Mouse (Mus musculus) limb, embryonic 11.5 days (tissue): ENCODE measurements at regions not wholly inside any gene's neighbourhood (a gene's known extent, or its start where the extent isn't known, plus 50 kb on each side); places are given as distances from the start of the nearest gene placed in this dataset.

ENCODE experiments used
- ATAC-seq: fragments of 200-750 bp; cut with Nextera tagmentation; 2 replicates; pipeline ENCODE4 v1.8.0; 2017; ENCODE audit warnings: low read depth; ENCODE audit not compliant: insufficient number of reproducible peaks, low FRiP score, low TSS enrichment
- DNase-seq: peaks from one replicate; pipeline ENCODE4 v3.0.0-alpha.2; 2015; ENCODE audit warnings: low spot score
- H3K27ac ChIP-seq: fragments of 300-500 bp; sonication (generic); replicated peaks from 2 replicates; pipeline ENCODE4 v1.5.1; 2014; ENCODE audit warnings: low read depth, mild to moderate bottlenecking, low read length
- H3K27me3 ChIP-seq: fragments of 300-500 bp; sonication (generic); 2 replicates; pipeline ENCODE4 v1.6.1; 2014; ENCODE audit warnings: mild to moderate bottlenecking, low read length, mixed read lengths; ENCODE audit not compliant: control insufficient read depth, insufficient read depth
- H3K36me3 ChIP-seq: fragments of 300-500 bp; sonication (generic); 2 replicates; pipeline ENCODE4 v1.6.1; 2014; ENCODE audit warnings: mild to moderate bottlenecking, low read length, moderate library complexity, mixed read lengths; ENCODE audit not compliant: control insufficient read depth, insufficient read depth
- H3K4me1 ChIP-seq: fragments of 300-500 bp; sonication (generic); 2 replicates; pipeline ENCODE4 v1.6.1; 2014; ENCODE audit warnings: low read length, mixed read lengths; ENCODE audit not compliant: control insufficient read depth, insufficient read depth
- H3K4me2 ChIP-seq: fragments of 300-500 bp; sonication (generic); 2 replicates; pipeline ENCODE4 v1.6.1; 2014; ENCODE audit warnings: low read depth, mild to moderate bottlenecking, moderate library complexity; ENCODE audit not compliant: severe bottlenecking
- H3K4me3 ChIP-seq: fragments of 300-500 bp; sonication (generic); 2 replicates; pipeline ENCODE4 v1.5.1; 2014; ENCODE audit warnings: low read depth, low read length
- H3K9ac ChIP-seq: fragments of 300-500 bp; sonication (generic); 2 replicates; pipeline ENCODE4 v1.6.1; 2014; ENCODE audit warnings: mild to moderate bottlenecking, low read length
- H3K9me3 ChIP-seq: fragments of 300-500 bp; sonication (generic); 2 replicates; pipeline ENCODE4 v1.6.1; 2016; ENCODE audit warnings: low read length; ENCODE audit not compliant: control insufficient read depth
- WGBS: fragments of 180-500 bp; shearing (Covaris S2); extraction: QIAGEN DNeasy Blood & Tissue Kit; methylation state at CpG from one replicate; pipeline ENCODE4 v1.1.7; 2014; 5-methylcytosine and 5-hydroxymethylcytosine counted together

GRCm38 (mm10) chr8:8562268-8562667, 98.8 kb downstream of the Efnb2 start:
- ATAC-seq (no peak), DNase-seq (no peak)
- Histone ChIP-seq H3K27ac (no peak overlapping the region), H3K27me3 (no peaks in the 10 kb centered on the region), H3K4me2 (no peak overlapping the region), H3K4me1 (no peaks in the 10 kb centered on the region), H3K4me3 (no peak overlapping the region), H3K9ac (no peak overlapping the region), H3K36me3 (no peaks in the 10 kb centered on the region), H3K9me3 (no peaks in the 10 kb centered on the region)
- WGBS, result 80% methylated on average over 7 of the region's 7 CpGs

GRCm38 (mm10) chr8:8558050-8558449, 103.0 kb downstream of the Efnb2 start:
- Histone ChIP-seq H3K4me2 (no peak overlapping the region), H3K36me3 (no peaks in the 10 kb centered on the region), H3K27ac (no peak overlapping the region), H3K27me3 (no peaks in the 10 kb centered on the region), H3K4me1 (no peaks in the 10 kb centered on the region), H3K9ac (no peak overlapping the region), H3K9me3 (no peaks in the 10 kb centered on the region), H3K4me3 (no peak overlapping the region)
- WGBS, result 81% methylated on average over 7 of the region's 7 CpGs
- ATAC-seq (no peak), DNase-seq (no peak)

DNA sequence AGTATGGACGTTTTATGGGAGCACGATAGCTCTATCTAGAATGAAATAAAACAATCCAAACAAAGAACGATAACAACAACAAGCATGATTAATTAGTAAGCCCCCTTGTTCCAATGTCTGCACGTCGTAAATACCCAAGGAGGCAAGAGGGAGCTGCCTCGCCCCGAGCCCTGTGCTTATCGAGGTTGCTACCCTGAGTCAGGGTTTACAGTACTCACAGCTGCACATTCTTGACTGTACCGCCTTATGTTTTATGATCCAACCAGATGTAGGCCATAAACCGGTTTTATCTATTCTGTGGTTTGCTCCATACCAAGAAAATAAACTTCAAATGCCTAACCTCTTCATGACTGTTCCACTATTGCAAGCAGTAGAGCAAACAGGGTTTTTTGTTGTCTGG, 104.9 kb downstream of the Efnb2 start:
- Histone ChIP-seq H3K4me2 (no peak overlapping the region), H3K9ac (no peak overlapping the region), H3K27me3 (no peaks in the 10 kb centered on the region), H3K27ac (no peak overlapping the region), H3K4me1 (no peaks in the 10 kb centered on the region), H3K4me3 (no peak overlapping the region), H3K9me3 (no peaks in the 10 kb centered on the region), H3K36me3 (no peaks in the 10 kb centered on the region)
- WGBS, result 50% methylated on average over 10 of the region's 10 CpGs
- no peak for ATAC-seq
- no peak for DNase-seq

- Histone ChIP-seq H3K27ac (no peak overlapping the region), H3K36me3 (no peaks in the 10 kb centered on the region), H3K9me3 (no peaks in the 10 kb centered on the region), H3K4me2 (no peak overlapping the region), H3K4me3 (no peak overlapping the region), H3K4me1 (no peaks in the 10 kb centered on the region), H3K9ac (no peak overlapping the region), H3K27me3 (no peaks in the 10 kb centered on the region)
- DNase-seq, result no peak
- ATAC-seq, result no peak
- WGBS, result 85% methylated on average over 5 of the region's 5 CpGs
These were observed 106.4 kb downstream of the Efnb2 start for GRCm38 (mm10) chr8:8554691-8555090.

- no peak for ATAC-seq
- H3K9me3 ChIP-seq, result no peaks in the 10 kb centered on the region
- H3K4me2 ChIP-seq, result no peak overlapping the region
- no peaks in the 10 kb centered on the region for H3K4me1 ChIP-seq
- WGBS, result 93% methylated on average over 1 of the region's 1 CpGs
- H3K27me3 ChIP-seq, result no peaks in the 10 kb centered on the region
- H3K9ac ChIP-seq, result no peak overlapping the region
- H3K4me3 ChIP-seq, result no peak overlapping the region
- no peak overlapping the region for H3K27ac ChIP-seq
- H3K36me3 ChIP-seq, result no peaks in the 10 kb centered on the region
- no peak for DNase-seq
These were observed 108.3 kb downstream of the Efnb2 start for GRCm38 (mm10) chr8:8552779-8553178.

DNA sequence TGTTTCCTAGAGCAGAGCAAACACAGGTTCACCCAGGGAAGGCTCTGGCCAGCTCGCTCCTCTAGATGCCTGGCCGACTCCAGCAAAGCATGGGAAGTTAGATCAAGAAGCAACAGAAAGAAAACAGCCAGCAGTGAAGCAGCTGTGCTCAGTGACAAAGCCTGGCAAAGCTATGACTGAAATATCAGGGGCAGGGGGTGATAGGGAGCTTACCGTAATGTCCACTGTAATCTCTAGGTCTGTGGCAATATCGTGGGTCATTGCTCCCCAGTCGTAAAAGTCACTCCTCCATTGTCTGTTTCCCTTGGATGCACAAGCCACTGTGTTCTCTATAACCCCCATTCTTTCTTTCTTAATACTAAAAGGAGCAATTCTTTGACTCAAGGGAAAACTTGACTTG, 124.4 kb downstream of the Efnb2 start:
- Histone ChIP-seq H3K9me3 (no peaks in the 10 kb centered on the region), H3K27ac (no peak overlapping the region), H3K4me3 (no peak overlapping the region), H3K27me3 (no peaks in the 10 kb centered on the region), H3K9ac (no peak overlapping the region), H3K4me1 (no peaks in the 10 kb centered on the region), H3K36me3 (no peaks in the 10 kb centered on the region), H3K4me2 (no peak overlapping the region)
- DNase-seq, result no peak
- ATAC-seq, result no peak
- WGBS, result 85% methylated on average over 5 of the region's 5 CpGs

DNA sequence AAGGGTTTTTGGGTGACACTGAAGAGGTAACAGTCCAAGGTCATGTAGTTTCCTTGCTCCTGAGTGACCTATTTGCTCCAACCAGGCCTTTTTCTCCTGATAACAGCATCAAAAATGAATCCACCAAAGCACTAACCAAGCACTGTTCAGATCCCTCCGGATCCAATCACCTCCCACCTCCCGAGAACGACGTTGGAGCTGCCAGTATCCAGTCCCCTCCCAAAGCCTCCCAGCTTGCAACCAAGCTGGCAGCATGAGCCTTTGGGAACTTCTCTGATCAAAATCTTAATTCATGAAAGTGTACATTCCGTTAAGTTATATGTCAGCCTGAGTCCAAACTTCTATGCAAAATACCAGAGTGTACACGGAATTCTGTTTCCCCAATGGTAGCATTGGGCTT, 126.3 kb downstream of the Efnb2 start:
- Histone ChIP-seq H3K36me3 (no peaks in the 10 kb centered on the region), H3K4me2 (no peak overlapping the region), H3K27me3 (no peaks in the 10 kb centered on the region), H3K27ac (no peak overlapping the region), H3K9ac (no peak overlapping the region), H3K4me1 (no peaks in the 10 kb centered on the region), H3K4me3 (no peak overlapping the region), H3K9me3 (no peaks in the 10 kb centered on the region)
- 66% methylated on average over 6 of the region's 6 CpGs for WGBS
- ATAC-seq (no peak), DNase-seq (no peak)

GRCm38 (mm10) chr8:8532907-8533306, 128.1 kb downstream of the Efnb2 start:
- Histone ChIP-seq H3K4me3 (no peak overlapping the region), H3K27ac (no peak overlapping the region), H3K27me3 (no peaks in the 10 kb centered on the region), H3K4me1 (no peaks in the 10 kb centered on the region), H3K9me3 (no peaks in the 10 kb centered on the region), H3K9ac (no peak overlapping the region), H3K36me3 (no peaks in the 10 kb centered on the region), H3K4me2 (no peak overlapping the region)
- WGBS, result 82% methylated on average over 5 of the region's 5 CpGs
- DNase-seq (no peak), ATAC-seq (no peak)

DNA sequence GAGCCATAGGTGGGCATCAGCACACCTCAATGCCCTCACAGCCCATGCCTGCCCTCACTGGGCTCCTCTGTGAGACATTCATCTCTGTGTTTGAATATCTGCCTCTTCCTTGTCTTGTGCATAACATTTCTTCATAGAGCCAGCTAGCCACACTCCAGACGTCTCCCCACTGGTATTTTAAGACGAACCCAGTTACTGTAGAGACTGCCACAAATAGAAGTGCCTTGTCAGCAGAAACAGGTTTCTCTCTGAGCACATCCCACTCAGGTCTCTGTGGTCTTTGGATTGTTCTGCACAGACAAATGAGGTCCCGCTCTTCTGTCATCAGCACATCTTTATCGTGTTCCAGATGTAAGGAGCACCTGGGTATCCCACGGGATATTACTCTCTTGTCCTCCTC, 130.5 kb downstream of the Efnb2 start:
- no peaks in the 10 kb centered on the region for H3K4me1 ChIP-seq
- H3K9ac ChIP-seq, result no peak overlapping the region
- no peak overlapping the region for H3K27ac ChIP-seq
- ATAC-seq (no peak), DNase-seq (no peak)
- no peaks in the 10 kb centered on the region for H3K36me3 ChIP-seq
- H3K27me3 ChIP-seq, result no peaks in the 10 kb centered on the region
- no peak overlapping the region for H3K4me3 ChIP-seq
- no peaks in the 10 kb centered on the region for H3K9me3 ChIP-seq
- WGBS, result 62% methylated on average over 5 of the region's 5 CpGs
- H3K4me2 ChIP-seq, result no peak overlapping the region
